Mouse (Mus musculus) duodenum, adult 2 months (tissue): ENCODE data around the gene Lap3. TPM values are rescaled to one million over a fixed set of nuclear protein-coding genes. Genes with fewer than 3 reads are reported as not detected.

Source experiments
- polyA plus RNA-seq: library from polyadenylated mRNA; depleted of rRNA; stranded (reverse); fragments of >200 nt; gene quantifications from 2 replicates; pipeline ENCODE4 v1.2.3, GENCODE M21; 2012; ENCODE audit warnings: low replicate concordance; rRNA removed

Lap3 gene
- polyA plus RNA-seq = 9.3 and 81.8 TPM in 2 replicates

DNA sequence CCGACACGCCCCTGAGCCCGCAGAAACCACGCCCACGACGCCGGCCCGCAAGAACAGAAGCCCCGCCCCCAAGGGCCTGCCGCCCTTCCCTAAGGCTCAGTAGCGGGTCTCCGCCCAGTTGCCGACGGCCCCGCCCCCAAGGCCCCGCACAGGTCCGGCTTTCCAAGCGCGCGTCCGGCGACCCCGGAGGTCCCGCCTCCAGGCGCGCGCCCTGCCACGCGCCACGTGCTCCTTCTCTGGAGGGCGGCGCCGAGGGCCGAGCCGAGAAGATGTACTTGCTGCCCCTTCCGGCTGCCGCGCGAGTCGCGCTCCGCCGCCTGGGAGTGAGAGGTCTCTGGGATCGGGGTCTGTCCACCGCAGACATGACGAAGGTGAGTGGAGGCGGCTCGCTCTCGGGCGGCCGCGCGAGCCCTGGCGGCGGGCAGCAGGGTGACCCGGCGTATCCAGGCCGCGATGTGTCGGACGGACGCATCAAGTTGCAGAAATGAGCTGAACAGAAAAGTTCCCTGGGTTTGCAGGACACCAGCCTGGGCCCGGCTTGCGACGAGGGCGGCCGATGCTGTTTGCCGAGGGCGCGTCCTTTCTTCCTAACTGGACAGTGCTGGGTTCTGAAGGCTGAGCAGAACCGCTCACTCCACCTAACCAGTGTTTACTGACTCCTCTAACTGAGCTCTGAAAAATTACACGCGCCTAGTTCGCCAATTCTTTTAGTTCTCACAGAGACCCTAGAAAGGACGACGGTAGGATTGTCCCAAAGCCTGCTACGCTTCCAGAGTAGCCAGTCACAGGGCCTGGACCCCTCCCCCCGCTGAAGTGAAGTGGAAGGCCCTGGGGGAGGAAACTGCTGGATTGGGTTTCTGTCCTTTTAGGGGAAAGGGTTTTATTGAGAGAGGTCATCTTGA, at the start of gene Lap3:
Gene Lap3 (plus strand): TSS at position 184 of the 902 bp plus-strand sequence.

GRCm38 (mm10) chr5:45449831-45450716, 43.1 kb upstream of the Lap3 start, which contains the start of gene Qdpr:
Qdpr (minus strand) TSS chr5:45450236.

DNA sequence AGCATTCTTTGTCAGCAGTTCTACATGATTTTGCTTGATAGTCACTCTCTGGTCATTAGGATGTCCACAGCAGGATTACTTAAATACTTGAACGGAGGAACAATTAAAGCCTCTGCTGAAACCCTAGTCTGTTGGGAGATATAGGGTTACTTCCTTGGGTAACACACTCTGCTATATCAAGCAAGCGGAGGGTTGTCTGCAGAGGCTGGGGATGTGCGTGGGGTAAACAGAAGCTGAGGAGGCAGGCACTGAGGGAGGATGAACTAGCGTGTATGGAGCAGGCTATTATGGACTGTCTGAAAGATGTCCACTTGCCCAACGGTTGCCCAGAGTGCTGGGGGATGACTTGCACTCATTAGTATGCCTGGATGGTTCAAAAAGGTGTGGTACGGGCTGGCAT, 39.7 kb upstream of the Lap3 start, which contains the start of gene Clrn2:
Gene Clrn2 (plus strand): TSS at position 301 of the 400 bp plus-strand sequence.

GRCm38 (mm10) chr5:45519960-45520808, 27.0 kb downstream of the Lap3 start, which contains the start of gene Med28:
Med28 (plus strand) TSS chr5:45520229.

Other genes with a start within 250 kb of the Lap3 start
- 55.4 and 113 TPM in 2 replicates for gene Qdpr, start 43.1 kb upstream of the Lap3 start, polyA plus RNA-seq
- not detected in 2 replicates for gene Clrn2, start 39.6 kb upstream of the Lap3 start, polyA plus RNA-seq
- 79.7 and 83.8 TPM in 2 replicates for gene Med28, start 26.9 kb downstream of the Lap3 start, polyA plus RNA-seq
- gene Fam184b, start 146.2 kb downstream of the Lap3 start, polyA plus RNA-seq = 0.04 TPM in 1 of 2 replicates, not detected in the other
- 0.15 and 0.36 TPM in 2 replicates for gene Ncapg, start 176.5 kb downstream of the Lap3 start, polyA plus RNA-seq